Mouse (Mus musculus) common myeloid progenitor, adult 5-6 weeks (primary cell): Measurements from ENCODE around the gene Col6a1. TPM values are rescaled to one million over a fixed set of nuclear protein-coding genes. Genes with fewer than 3 reads are reported as not detected.

Experiments used
- ATAC-seq: replicated peaks from 2 replicates; pipeline ENCODE4 v1.8.0; 2016; ENCODE audit warnings: low read depth, mild to moderate bottlenecking, moderate TSS enrichment, inconsistent platforms; ENCODE audit not compliant: poor library complexity, severe bottlenecking
- total RNA-seq: library from RNA; stranded (forward); fragments of 200-1000, 187-1606 nt; gene quantifications from 2 replicates; pipeline ENCODE4 v1.2.3, GENCODE M21; 2017

The Col6a1 gene
- total RNA-seq, 1 experiment from 2014 or later = not detected

DNA sequence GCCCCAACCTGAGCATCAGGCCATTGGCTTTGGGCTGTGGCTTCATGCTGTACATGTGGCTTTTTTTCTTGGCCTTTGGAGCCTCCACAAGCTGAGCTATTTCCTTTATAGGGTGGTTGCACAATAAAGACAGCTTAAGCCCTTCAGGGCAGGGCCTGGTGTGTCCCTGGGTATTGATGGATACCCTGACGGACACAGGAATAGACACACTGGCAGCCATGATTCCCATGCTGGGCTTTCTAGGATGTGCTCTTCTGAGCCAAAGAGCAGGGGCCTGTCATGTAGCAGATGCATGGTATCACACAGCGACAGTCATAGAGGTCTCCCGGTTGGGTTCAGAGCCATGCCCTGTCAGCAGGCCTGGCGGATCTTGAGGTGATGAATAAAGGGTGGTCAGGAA, 898 bp upstream of the Col6a1 start:
- no peak for ATAC-seq

DNA sequence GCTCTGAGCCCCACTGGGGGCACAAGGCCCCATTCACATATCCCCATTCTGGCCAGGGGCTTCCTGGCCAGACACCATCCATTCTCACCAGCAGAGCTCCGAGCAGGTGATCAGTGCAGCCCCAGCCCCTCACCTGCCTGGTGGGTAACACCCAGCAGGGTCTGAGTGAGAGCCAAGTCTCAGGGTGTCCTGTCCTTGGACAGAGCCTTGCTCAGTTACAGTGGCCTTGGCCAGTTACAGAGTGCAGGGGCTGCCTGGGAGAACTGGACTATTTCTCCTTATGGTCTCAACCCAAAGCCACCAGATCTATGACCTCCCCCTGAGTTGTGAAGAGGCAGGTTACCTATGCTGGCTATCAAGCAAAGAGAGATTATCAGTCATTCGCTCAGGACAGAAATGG, 871 bp downstream of the Col6a1 start:
- ATAC-seq = no peak

- ATAC-seq = no peak
Observed at GRCm38 (mm10) chr10:76724231-76724736, 1.7 kb downstream of the Col6a1 start.

GRCm38 (mm10) chr10:76722751-76723450, 3.1 kb downstream of the Col6a1 start:
- no peak for ATAC-seq

DNA sequence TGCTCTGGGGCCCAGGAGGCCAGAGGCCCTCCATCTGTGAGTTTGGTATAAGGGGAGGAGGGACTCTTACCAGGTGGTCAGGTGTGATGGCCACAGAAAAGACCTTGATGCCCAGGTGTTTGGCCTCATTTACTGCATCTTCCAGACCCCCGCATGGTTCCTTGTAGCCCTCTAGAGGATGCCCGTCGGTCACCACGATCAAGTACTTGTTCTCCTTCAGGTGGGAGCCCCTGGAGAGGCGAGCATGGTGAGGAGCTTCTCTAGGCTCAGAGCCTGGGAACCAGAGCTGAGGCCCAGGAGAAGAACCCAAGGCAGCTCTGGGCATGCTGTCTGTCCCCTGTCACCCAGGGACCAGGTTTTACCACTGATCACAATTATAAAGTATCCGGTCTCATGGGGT, 4.2 kb downstream of the Col6a1 start:
- no peak for ATAC-seq

DNA sequence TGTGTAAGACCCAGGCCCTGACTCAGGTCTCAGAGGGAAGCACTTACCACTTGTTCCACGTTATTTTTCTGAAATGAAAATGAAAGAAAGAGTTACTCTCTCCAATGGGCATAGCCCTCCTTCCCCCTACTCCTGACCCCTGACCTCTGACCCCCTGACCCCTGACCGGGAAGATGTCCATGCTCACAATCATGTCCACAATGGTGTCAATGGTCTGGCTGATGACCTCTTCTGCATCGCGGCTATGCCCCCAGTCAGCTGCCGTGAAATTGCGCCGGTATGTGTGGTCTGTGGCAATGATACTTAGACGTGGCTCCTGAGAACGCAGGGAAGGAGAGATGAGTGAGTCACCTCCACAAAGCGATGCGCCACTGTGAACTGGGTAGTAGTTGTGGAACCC, 4.8 kb downstream of the Col6a1 start:
- no peak for ATAC-seq

GRCm38 (mm10) chr10:76717631-76718030, 8.3 kb downstream of the Col6a1 start:
- ATAC-seq = no peak

DNA sequence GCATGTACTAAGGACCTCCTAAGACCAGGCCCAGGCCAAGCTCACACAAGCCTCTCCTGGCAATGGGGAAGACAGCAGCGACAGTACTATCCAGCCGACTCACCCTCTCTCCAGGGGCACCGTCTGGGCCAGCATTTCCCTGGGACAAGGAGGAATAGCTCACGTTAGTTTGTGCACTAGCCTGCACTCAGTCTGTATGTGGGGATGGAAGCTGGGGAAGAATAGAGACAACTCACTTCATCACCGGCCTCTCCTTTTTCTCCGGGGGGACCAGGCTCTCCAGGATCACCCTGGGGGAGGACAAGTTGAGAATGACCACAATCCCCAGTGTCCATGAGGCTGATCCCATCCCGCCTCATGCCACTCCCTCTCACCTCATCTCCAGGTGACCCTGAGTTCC, 8.9 kb downstream of the Col6a1 start:
- ATAC-seq = no peak

GRCm38 (mm10) chr10:76714303-76714702, 11.7 kb downstream of the Col6a1 start:
- no peak for ATAC-seq

DNA sequence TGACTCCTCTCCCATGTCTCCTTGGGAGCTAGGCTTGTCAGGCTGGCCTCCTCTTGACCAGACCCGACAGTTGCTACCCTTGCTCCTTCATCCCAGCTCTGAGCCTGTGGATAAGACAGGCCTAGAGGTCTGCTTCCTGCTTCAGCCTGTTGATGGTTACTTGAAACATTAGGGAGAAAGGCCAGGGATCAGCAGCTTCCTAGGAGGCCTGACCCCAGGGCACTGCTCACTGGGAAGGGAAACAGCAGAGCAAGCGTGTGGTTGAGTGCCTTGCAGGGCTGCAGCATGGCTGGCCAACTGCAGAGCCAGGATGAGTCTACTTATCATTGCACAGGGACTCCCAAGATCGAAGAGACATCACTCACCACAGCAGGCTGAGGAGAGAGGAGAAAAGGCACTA, 13.5 kb downstream of the Col6a1 start:
- no peak for ATAC-seq

DNA sequence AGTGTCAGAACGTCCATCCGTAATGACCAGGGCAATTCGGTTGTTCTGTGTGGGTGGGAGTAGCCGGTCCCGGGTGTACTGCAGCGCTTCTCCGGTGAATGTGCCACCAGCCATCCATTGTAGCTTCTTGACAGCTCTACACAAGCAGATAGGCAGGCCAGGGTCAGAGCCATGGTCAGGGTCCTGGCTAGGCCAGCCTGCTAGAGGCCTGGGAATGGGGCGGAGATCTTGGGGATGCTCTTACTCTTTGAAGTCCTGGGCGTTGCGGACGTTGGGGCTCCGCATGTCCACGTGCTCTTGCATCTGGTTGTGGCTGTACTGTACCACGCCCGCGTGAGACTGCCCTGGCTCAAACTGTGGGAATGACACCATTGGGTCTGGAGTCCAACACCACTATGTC, 14.6 kb downstream of the Col6a1 start:
- no peak for ATAC-seq

DNA sequence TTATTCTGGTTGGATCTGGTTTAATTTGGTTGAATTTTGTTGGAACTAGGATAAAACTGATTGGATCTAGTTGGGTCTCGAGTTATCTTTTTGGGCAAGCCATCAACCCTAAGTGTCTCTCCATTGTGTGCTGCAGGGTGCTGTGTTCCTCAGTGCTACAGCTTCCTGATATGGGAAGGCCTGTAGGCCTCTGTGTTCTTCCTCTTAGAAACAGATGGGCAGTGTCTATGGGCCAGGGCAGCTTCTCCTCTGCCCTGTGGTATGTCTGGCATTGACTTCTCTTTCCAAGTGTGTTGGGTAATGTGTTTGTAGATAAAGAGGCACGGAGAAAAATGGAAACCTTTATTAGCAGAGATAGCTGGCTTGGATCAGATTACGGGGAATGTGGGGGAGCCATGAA, 17.5 kb downstream of the Col6a1 start:
- no peak for ATAC-seq

DNA sequence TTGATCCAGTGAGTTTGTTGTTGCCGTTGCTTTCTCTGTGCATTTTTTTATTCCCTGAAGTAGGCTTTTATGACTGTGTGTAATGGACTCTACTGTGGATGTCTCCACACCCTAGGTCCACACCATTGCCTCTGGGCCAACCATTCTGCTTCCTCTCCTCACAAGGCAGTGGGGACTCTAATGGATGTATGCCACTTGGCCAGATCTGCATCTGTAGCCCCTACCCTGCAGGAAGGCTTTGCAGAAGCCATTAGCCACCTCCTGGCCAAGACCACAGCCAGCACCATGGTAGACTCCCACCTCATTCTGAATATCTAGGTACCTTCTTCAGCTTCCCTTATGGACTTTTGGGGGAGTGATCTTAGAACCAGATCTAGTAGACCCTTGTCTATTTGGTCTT, 18.4 kb downstream of the Col6a1 start:
- ATAC-seq = no peak

DNA sequence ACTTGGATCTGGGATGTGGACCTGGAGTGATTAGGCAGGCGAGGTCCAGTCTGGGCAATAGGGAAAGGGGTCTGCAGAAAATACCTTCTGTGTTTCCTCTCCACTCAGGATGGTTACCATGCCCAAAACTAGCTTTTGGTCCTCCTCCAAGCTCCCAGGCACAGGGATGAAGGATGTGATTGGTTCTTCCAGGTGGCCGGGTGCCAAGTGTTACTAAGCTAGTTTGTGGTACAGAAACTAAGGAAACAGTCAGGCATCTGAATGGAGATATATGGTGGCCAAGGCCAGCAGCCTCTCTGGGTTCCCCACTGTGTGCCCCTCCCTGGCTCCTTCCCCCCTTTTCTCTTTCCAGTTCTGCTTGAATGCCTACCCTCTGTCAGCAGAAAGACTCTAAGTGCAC, 19.0 kb downstream of the Col6a1 start:
- no peak for ATAC-seq

GRCm38 (mm10) chr10:76704358-76704757, 21.6 kb downstream of the Col6a1 start:
- no peak for ATAC-seq

- ATAC-seq = no peak
Observed at GRCm38 (mm10) chr10:76701446-76701845, 24.5 kb downstream of the Col6a1 start.

- ATAC-seq = no peak
Observed at GRCm38 (mm10) chr10:76699816-76700215, 26.2 kb downstream of the Col6a1 start.

- ATAC-seq = no peak
Observed at GRCm38 (mm10) chr10:76695283-76695885, 30.6 kb downstream of the Col6a1 start.

GRCm38 (mm10) chr10:76694765-76695164, 31.2 kb downstream of the Col6a1 start:
- ATAC-seq = no peak

DNA sequence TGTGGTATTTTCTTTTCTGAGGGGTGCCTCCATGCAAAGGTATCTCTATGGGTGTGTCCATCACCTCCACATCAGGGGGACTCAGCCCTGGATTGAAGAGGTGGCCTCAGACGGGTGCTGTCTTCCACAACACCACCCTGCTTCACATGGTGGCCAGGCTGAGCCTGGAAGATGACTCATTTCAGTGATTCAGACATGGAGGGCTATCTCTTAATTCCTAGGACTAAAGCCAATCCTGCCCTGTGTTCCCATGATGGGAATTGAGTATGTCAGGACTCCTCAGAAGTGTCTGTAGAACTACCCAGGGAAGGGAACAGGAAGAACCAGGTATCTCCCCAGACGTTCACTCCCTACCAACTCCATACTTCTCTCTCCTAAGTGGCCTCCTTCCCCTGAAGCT, 32.5 kb downstream of the Col6a1 start:
- no peak for ATAC-seq

GRCm38 (mm10) chr10:76685451-76686017, 40.4 kb downstream of the Col6a1 start:
- no peak for ATAC-seq

- no peak for ATAC-seq
Observed at GRCm38 (mm10) chr10:76683977-76684376, 42.0 kb downstream of the Col6a1 start.
